Mouse (Mus musculus) spleen, postnatal 36 days (tissue): ENCODE results near the gene Stx17.

Source experiments
- DNase-seq, 2 experiments: peaks; one replicate each; pipeline ENCODE4 v3.0.0; 2022; ENCODE audit warnings: low spot score in 2 of 2, mixed read lengths in 1 of 2

Gene Stx17

GRCm38 (mm10) chr4:48163851-48164250 is 39.1 kb downstream of the Stx17 start:
- no peak for DNase-seq

GRCm38 (mm10) chr4:48175666-48176065 is 51.0 kb downstream of the Stx17 start:
- DNase-seq: no peak

DNA sequence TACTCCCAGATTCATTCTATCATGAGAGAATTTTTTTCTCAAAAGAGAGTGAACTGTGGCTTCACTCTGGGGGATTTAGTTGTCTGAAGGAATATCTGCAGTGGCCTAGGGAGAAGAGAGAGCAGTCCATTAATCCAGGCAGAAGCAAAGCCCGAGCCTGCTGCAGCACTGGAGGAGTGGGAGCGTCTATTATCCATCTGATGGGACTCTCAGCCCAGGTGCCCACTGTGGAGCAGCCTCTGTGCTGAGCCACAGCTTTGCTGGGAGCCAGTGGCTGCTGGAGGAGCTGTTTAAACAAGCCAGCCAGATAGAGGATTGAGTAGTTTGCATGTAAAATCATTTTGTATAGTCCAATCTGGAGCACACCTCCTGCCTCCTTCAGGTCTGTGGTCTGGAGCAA is 56.2 kb downstream of the Stx17 start:
- DNase-seq: no peak

GRCm38 (mm10) chr4:48181366-48181765 is 56.7 kb downstream of the Stx17 start:
- no peak for DNase-seq

DNA sequence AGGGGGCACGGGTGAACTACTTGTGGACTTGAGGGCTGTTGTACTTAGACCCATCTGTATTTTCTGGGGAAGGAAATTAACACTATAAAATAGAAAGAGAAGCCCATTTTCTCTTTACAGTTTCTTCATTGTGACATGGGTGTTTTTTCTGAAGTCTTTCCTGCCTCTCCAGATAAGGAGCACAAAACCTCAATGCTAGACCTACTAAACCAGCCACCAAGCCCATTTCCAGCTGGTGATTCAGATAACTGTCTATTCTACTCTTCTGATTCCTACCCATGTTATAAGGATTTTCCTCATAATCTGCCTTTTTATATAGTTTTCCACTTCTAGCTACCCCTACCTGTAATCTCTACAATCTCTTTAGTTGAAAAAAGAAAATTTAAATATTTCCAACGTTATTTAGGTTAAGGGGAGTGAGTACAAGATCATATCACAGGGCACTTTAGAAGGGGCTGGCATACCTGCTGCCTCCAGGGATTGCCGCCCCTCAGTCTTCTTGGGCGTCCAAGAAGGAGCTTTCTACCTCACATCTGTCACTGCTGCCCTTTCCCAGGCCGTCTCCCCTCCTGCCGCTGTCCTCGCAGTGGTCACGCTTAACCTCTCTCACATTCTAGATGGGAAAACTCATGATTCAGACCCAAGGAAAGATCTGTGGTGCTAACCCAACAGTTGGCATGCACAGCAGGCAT is 57.5 kb downstream of the Stx17 start:
- peak in 1 of 2 experiments; percentile 10 for DNase-seq

DNA sequence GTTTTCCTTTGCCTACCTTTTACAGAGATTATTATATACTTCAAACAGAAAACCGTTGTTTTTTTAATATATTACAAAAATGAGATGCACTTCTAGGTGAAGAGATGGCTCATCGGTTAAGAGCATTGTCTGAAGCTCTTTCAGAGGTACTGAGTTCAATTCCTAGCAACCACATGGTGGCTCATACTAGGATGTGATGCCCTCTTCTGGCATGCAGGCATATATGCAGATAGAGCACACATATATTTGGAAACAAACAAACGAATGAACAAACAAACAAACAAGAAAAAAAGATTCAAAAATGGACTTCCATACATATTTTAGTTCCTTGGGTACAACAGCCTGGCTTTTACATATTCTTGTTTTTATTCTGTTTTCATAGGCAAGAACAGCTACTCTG is 73.2 kb downstream of the Stx17 start:
- no peak for DNase-seq

DNA sequence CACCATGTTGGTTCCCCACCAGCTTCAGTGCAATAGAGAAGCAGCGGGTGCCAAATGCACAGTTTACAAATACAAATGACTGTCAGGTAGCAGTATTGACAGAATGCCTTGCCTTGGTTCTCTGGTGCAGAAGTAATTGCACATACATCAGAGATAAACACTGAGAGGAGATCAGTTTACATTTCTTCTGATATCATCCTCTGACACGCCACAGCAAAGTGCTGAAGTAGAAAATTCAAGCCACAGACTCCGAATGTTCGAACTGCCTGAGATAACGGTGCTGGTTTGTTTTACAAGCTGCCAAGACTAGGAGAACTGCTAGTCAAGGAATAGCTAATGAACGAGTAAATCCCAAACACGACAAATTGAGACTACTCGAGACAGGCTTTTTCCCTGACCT is 73.7 kb downstream of the Stx17 start:
- DNase-seq: no peak

GRCm38 (mm10) chr4:48203564-48203963 is 78.8 kb downstream of the Stx17 start:
- DNase-seq: no peak

GRCm38 (mm10) chr4:48225173-48225572 is 100.5 kb downstream of the Stx17 start:
- DNase-seq: peak; percentile 24 to 40

- DNase-seq: no peak
Observed at GRCm38 (mm10) chr4:48225604-48226003, 100.9 kb downstream of the Stx17 start.

DNA sequence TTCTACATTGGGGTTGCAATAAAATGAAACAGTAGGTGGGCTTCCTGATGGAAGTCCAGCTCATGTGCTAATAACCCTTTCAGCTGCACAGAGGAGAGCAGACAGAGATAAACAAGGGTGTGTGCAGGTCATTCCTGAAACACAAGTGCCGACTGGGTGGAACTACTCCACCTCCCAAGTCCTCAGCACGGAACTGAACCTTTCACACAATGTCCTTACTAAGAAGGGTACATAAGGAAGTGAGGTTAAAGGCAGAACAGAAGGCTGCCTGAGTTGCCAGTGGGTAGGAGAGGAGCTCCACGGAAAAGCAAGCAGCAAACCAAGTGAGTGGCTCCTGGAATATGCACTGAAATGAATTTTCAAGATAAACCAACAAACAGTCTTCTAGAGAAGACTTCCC is 102.1 kb downstream of the Stx17 start:
- DNase-seq: no peak
